Mouse (Mus musculus) hindbrain, postnatal 0 days (tissue): Measurements from ENCODE around the gene Anxa5. TPM values are rescaled to one million over a fixed set of nuclear protein-coding genes. Genes with fewer than 3 reads are reported as not detected.

Experiments used
- ATAC-seq: fragments of 200-750 bp; cut with Nextera tagmentation; 2 replicates; pipeline ENCODE4 v1.8.0; 2017; ENCODE audit warnings: mild to moderate bottlenecking, moderate TSS enrichment, moderate library complexity
- DNase-seq: peaks from one replicate; pipeline ENCODE4 v3.0.0-alpha.2; 2015; ENCODE audit warnings: low spot score
- H3K27ac ChIP-seq: fragments of 300-500 bp; sonication (generic); 2 replicates; pipeline ENCODE4 v1.5.1; 2014; ENCODE audit warnings: mild to moderate bottlenecking
- H3K27me3 ChIP-seq: fragments of 300-500 bp; sonication (generic); 2 replicates; pipeline ENCODE4 v1.6.1; 2014; ENCODE audit warnings: low read length, mixed read lengths; ENCODE audit not compliant: insufficient read depth
- H3K36me3 ChIP-seq: fragments of 300-500 bp; sonication (generic); 2 replicates; pipeline ENCODE4 v1.6.1; 2014; ENCODE audit warnings: low read length, mixed read lengths; ENCODE audit not compliant: insufficient read depth
- H3K4me1 ChIP-seq: fragments of 300-500 bp; sonication (generic); 2 replicates; pipeline ENCODE4 v1.6.1; 2014; ENCODE audit warnings: antibody characterized with exemption, low read length, mixed read lengths; ENCODE audit not compliant: insufficient read depth
- H3K4me2 ChIP-seq: fragments of 300-500 bp; sonication (generic); 2 replicates; pipeline ENCODE4 v1.6.1; 2014; ENCODE audit warnings: low read depth, mild to moderate bottlenecking, low read length, moderate library complexity, mixed read lengths
- H3K4me3 ChIP-seq: fragments of 300-500 bp; sonication (generic); 2 replicates; pipeline ENCODE4 v1.5.1; 2014; ENCODE audit warnings: low read length
- H3K9ac ChIP-seq: fragments of 300-500 bp; sonication (generic); replicated peaks from 2 replicates; pipeline ENCODE4 v1.6.1; 2014; ENCODE audit warnings: mild to moderate bottlenecking, low read length, moderate library complexity, mixed read lengths
- H3K9me3 ChIP-seq: fragments of 300-500 bp; sonication (generic); 2 replicates; pipeline ENCODE4 v1.6.1; 2016; ENCODE audit warnings: low read length, mixed read lengths
- CTCF ChIP-seq: IDR thresholded peaks from 2 replicates; pipeline ENCODE4 v1.5.1; 2016; ENCODE audit warnings: antibody characterized with exemption, control low read depth, low read depth
- WGBS: fragments of 180-500 bp; shearing (Covaris S2); extraction: QIAGEN DNeasy Blood & Tissue Kit; methylation state at CpG from one replicate; pipeline ENCODE4 v1.1.7; 2014; 5-methylcytosine and 5-hydroxymethylcytosine counted together
- polyA plus RNA-seq: library from polyadenylated mRNA; unstranded; fragments of >200 nt; fragmentation: Nextera tagmentation; extraction: Ambion mirVana; gene quantifications from 2 replicates; pipeline ENCODE4 v1.2.1, GENCODE M21; 2015
- total RNA-seq: library from RNA; depleted of rRNA; stranded (reverse); fragments of >200 nt; gene quantifications from 2 replicates; pipeline ENCODE4 v1.2.3, GENCODE M21; 2014

Anxa5 gene
- total and polyA plus RNA-seq, 2 experiments from 2014 or later: 33.5 to 54.0 TPM

GRCm38 (mm10) chr3:36505809-36506735 lies 30.4 kb upstream of the Anxa5 start:
- DNase-seq (no peak), ATAC-seq (peak; percentile 43; the same call in 1 of the 2 replicates)
- Histone ChIP-seq H3K4me3 (no peak overlapping the region), H3K9me3 (no peaks in the 10 kb centered on the region), H3K27me3 (no peaks in the 10 kb centered on the region), H3K4me1 (no peaks in the 10 kb centered on the region; the same call in 1 of the 2 replicates), H3K4me2 (no peak overlapping the region), H3K36me3 (no peaks in the 10 kb centered on the region), H3K9ac (no peak overlapping the region), H3K27ac (no peak overlapping the region)
- 49% methylated on average over 10 of the region's 10 CpGs for WGBS
- TF ChIP-seq CTCF: no peak

- 77% methylated on average over 8 of the region's 8 CpGs for WGBS
- Histone ChIP-seq H3K4me2 (no peak overlapping the region), H3K36me3 (no peaks in the 10 kb centered on the region), H3K9me3 (no peaks in the 10 kb centered on the region), H3K4me3 (no peak overlapping the region), H3K27me3 (no peaks in the 10 kb centered on the region), H3K27ac (no peak overlapping the region), H3K9ac (no peak overlapping the region), H3K4me1 (no peaks in the 10 kb centered on the region; the same call in 1 of the 2 replicates)
- DNase-seq (no peak), ATAC-seq (no peak)
- TF ChIP-seq CTCF: no peak
Observed at GRCm38 (mm10) chr3:36505306-36505705, 29.6 kb upstream of the Anxa5 start.

GRCm38 (mm10) chr3:36501546-36501945 lies 25.9 kb upstream of the Anxa5 start:
- H3K27me3 ChIP-seq: no peaks in the 10 kb centered on the region
- no peaks in the 10 kb centered on the region for H3K36me3 ChIP-seq
- ATAC-seq (no peak), DNase-seq (no peak)
- TF ChIP-seq CTCF: no peak
- no peaks in the 10 kb centered on the region for H3K9me3 ChIP-seq
- H3K27ac ChIP-seq: no peak overlapping the region
- H3K4me1 ChIP-seq: no peaks in the 10 kb centered on the region
- no peak overlapping the region for H3K4me2 ChIP-seq
- H3K4me3 ChIP-seq: no peak overlapping the region
- 66% methylated on average over 7 of the region's 7 CpGs for WGBS
- H3K9ac ChIP-seq: no peak overlapping the region

- WGBS: 83% methylated on average over 8 of the region's 8 CpGs
- no peaks in the 10 kb centered on the region for H3K9me3 ChIP-seq
- no peak for TF ChIP-seq CTCF
Observed at GRCm38 (mm10) chr3:36500976-36501375, 25.3 kb upstream of the Anxa5 start.

GRCm38 (mm10) chr3:36499418-36499817 lies 23.7 kb upstream of the Anxa5 start:
- no peaks in the 10 kb centered on the region for H3K4me1 ChIP-seq
- 95% methylated on average over 7 of the region's 7 CpGs for WGBS
- H3K9ac ChIP-seq: no peak overlapping the region
- no peaks in the 10 kb centered on the region for H3K27me3 ChIP-seq
- H3K4me2 ChIP-seq: no peak overlapping the region
- H3K9me3 ChIP-seq: no peaks in the 10 kb centered on the region
- ATAC-seq: no peak
- no peak for DNase-seq
- H3K4me3 ChIP-seq: no peak overlapping the region
- H3K36me3 ChIP-seq: no peaks in the 10 kb centered on the region
- no peak for TF ChIP-seq CTCF
- no peak overlapping the region for H3K27ac ChIP-seq

More at GRCm38 (mm10) chr3:36500976-36501375, 25.3 kb upstream of the Anxa5 start:
- no peak for ATAC-seq
- H3K36me3 ChIP-seq: no peaks in the 10 kb centered on the region
- no peak for DNase-seq
- H3K27ac ChIP-seq: no peak overlapping the region
- H3K4me2 ChIP-seq: no peak overlapping the region
- H3K9ac ChIP-seq: no peak overlapping the region
- H3K4me3 ChIP-seq: no peak overlapping the region
- no peaks in the 10 kb centered on the region for H3K4me1 ChIP-seq
- H3K27me3 ChIP-seq: no peaks in the 10 kb centered on the region

- Histone ChIP-seq H3K27ac (no peak overlapping the region), H3K36me3 (no peaks in the 10 kb centered on the region), H3K4me2 (no peak overlapping the region), H3K9me3 (no peaks in the 10 kb centered on the region), H3K4me1 (no peaks in the 10 kb centered on the region), H3K9ac (no peak overlapping the region), H3K4me3 (no peak overlapping the region), H3K27me3 (no peaks in the 10 kb centered on the region)
- ATAC-seq: no peak
- WGBS: 79% methylated on average over 6 of the region's 6 CpGs
- no peak for DNase-seq
- TF ChIP-seq CTCF: no peak
Observed at GRCm38 (mm10) chr3:36498224-36498623, 22.5 kb upstream of the Anxa5 start.

GRCm38 (mm10) chr3:36496746-36497145 lies 21.1 kb upstream of the Anxa5 start:
- ATAC-seq (peak; percentile 67; the same call in 1 of the 2 replicates), DNase-seq (peak; percentile 90)
- WGBS: 16% methylated on average over 14 of the region's 14 CpGs
- Histone ChIP-seq H3K9ac (no peak overlapping the region), H3K27ac (no peak overlapping the region), H3K4me2 (no peak overlapping the region), H3K4me1 (no peaks in the 10 kb centered on the region), H3K4me3 (no peak overlapping the region), H3K27me3 (no peaks in the 10 kb centered on the region; the same call in 1 of the 2 replicates), H3K36me3 (no peaks in the 10 kb centered on the region), H3K9me3 (no peaks in the 10 kb centered on the region)
- peak; percentile 77 for TF ChIP-seq CTCF
